Mouse (Mus musculus): ENCODE measurements around the gene Il5.

GRCm38 (mm10) chr11:53759545-53760406, 39.2 kb downstream of the Il5 start:
- TF ChIP-seq CTCF (IDR thresholded peaks at IDR 0.05; ENCODE audit: low read depth) (no peak), EP300 (IDR thresholded peaks at IDR 0.05; ENCODE audit: low read depth) (no peak)

All from liver, postnatal 0 days (tissue).